ENCODE assay signal across 9 mouse cellular contexts in genomic region chr9:44087761-44088455, GRCm38 (mm10). TPM values are rescaled to one million over a fixed set of nuclear protein-coding genes. Genes with fewer than 3 reads are reported as not detected.
DNase-seq lines count a peak whose midpoint lies in the region; ATAC-seq lines count a peak whose summit lies in the region.
"Had no signal": no experiment of that assay in that cellular context is flagged by ENCODE, and none has a peak within 500 bp of the region (broad histone marks: within the 10 kb centered on the region; RNA-seq: fewer than 3 reads in every experiment).

No protein-coding gene starts in this region.

- intact Hi-C loops in left cerebral cortex, postnatal 36 days (cut with DNase I) = no loop called here

- WGBS in midbrain, embryonic 16.5 days = 15% methylated on average over 15 of the region's 15 CpGs
- WGBS in midbrain, embryonic 15.5 days = 12% methylated on average over 15 of the region's 15 CpGs
- 6% methylated on average over 15 of the region's 15 CpGs for WGBS in heart, embryonic 11.5 days (ENCODE audit: insufficient replicate concordance)

- H3K4me1 ChIP-seq in midbrain, embryonic 16.5 days (ENCODE audit: control insufficient read depth, insufficient read depth, low read length) = peaks cover 12% of the 10 kb centered on the region
- peaks cover 27% of the 10 kb centered on the region for H3K4me1 ChIP-seq in midbrain, embryonic 15.5 days
- peaks cover 55% of the 10 kb centered on the region for H3K4me1 ChIP-seq in heart, embryonic 11.5 days (ENCODE audit: control insufficient read depth, insufficient read depth, low read length)

- 0 out of 2 replicates have a peak overlapping the region, but pooled peaks have one; percentile 11 for H3K9ac ChIP-seq in midbrain, embryonic 16.5 days (ENCODE audit: low read depth, low read length)
- H3K9ac ChIP-seq in midbrain, embryonic 15.5 days = no peak overlapping the region
- H3K9ac ChIP-seq in heart, embryonic 11.5 days (ENCODE audit: low read depth, low read length) = peak overlapping the region; percentile 52; the same call in 1 of the 2 replicates

- H3K4me3 ChIP-seq in midbrain, embryonic 16.5 days (ENCODE audit: low read depth, low read length) = no peak overlapping the region
- no peak overlapping the region for H3K4me3 ChIP-seq in midbrain, embryonic 15.5 days
- H3K4me3 ChIP-seq in heart, embryonic 11.5 days (ENCODE audit: low read depth, low read length) = peak overlapping the region; percentile 13
- H3K4me3 ChIP-seq: erythroblast, embryonic 14.5 days had no signal

- no peak for ATAC-seq in midbrain, embryonic 16.5 days
- ATAC-seq in midbrain, embryonic 15.5 days (replicated peaks) = no peak
- ATAC-seq in heart, embryonic 11.5 days (replicated peaks; ENCODE audit: insufficient number of reproducible peaks, low FRiP score, low TSS enrichment) = no peak; the same call in 1 of the 2 replicates

- H3K4me2 ChIP-seq in midbrain, embryonic 16.5 days (ENCODE audit: low read length) = no peak overlapping the region
- H3K4me2 ChIP-seq in midbrain, embryonic 15.5 days = no peak overlapping the region
- H3K4me2 ChIP-seq in heart, embryonic 11.5 days = peak overlapping the region; percentile 99

- H3K9me3 ChIP-seq in midbrain, embryonic 16.5 days (replicated peaks; ENCODE audit: control insufficient read depth, low read length, poor library complexity, severe bottlenecking) = no peaks in the 10 kb centered on the region
- no peaks in the 10 kb centered on the region for H3K9me3 ChIP-seq in midbrain, embryonic 15.5 days
- H3K9me3 ChIP-seq in heart, embryonic 11.5 days (replicated peaks; ENCODE audit: control insufficient read depth, low read length) = no peaks in the 10 kb centered on the region

- no peak overlapping the region for H3K27ac ChIP-seq in midbrain, embryonic 16.5 days (ENCODE audit: low read length)
- no peak overlapping the region for H3K27ac ChIP-seq in midbrain, embryonic 15.5 days
- H3K27ac ChIP-seq in heart, embryonic 11.5 days (ENCODE audit: low read depth, low read length) = peak overlapping the region; percentile 88

- peak; percentile 60 for DNase-seq in adrenal gland, postnatal 14 days
- no peak for DNase-seq in adrenal gland, postnatal 4 days (ENCODE audit: low spot score in 2 of 2)
- peak; percentile 67 to 70 for DNase-seq in left cerebral cortex, postnatal 36 days (ENCODE audit: low spot score in 2 of 2)
- DNase-seq in ovary, postnatal 36 days (ENCODE audit: low spot score) = no peak
- no peak for DNase-seq in urinary bladder, postnatal 25 days (ENCODE audit: low spot score)

- H3K27me3 ChIP-seq in midbrain, embryonic 16.5 days (ENCODE audit: control insufficient read depth, insufficient read depth, low read depth, low read length) = peaks cover 16% of the 10 kb centered on the region
- peaks cover 39% of the 10 kb centered on the region for H3K27me3 ChIP-seq in midbrain, embryonic 15.5 days (replicated peaks)
- no peaks in the 10 kb centered on the region; the same call in 1 of the 2 replicates for H3K27me3 ChIP-seq in heart, embryonic 11.5 days (ENCODE audit: control insufficient read depth, insufficient read depth, low read length)

- no peaks in the 10 kb centered on the region for H3K36me3 ChIP-seq in midbrain, embryonic 16.5 days (ENCODE audit: control insufficient read depth, insufficient read depth, low read length)
- H3K36me3 ChIP-seq in midbrain, embryonic 15.5 days (replicated peaks) = no peaks in the 10 kb centered on the region
- H3K36me3 ChIP-seq in heart, embryonic 11.5 days (ENCODE audit: control insufficient read depth, insufficient read depth, low read length) = peaks cover 9% of the 10 kb centered on the region

RNA-seq across cellular contexts. Expression of gene Mfrp, which starts 13.6 kb away (rescaled TPM):
- total RNA-seq in adrenal gland, postnatal 14 days (2021) = not detected in 2 replicates
- total RNA-seq in adrenal gland, postnatal 4 days (2021) = under 1 TPM in 1 of 2 experiments, not detected in 1; 0.17 TPM
- polyA plus RNA-seq in midbrain, embryonic 16.5 days (2015; fragmentation: Nextera tagmentation; extraction: Ambion mirVana) = 0.15 and 0.16 TPM in 2 replicates
- 0.08 and 0.13 TPM in 2 replicates for polyA plus RNA-seq in midbrain, embryonic 15.5 days (2015; fragmentation: Nextera tagmentation; extraction: Ambion mirVana)
- 0.16 TPM in 1 of 2 replicates, not detected in the other for polyA plus RNA-seq in heart, embryonic 11.5 days (2014; fragmentation: Nextera tagmentation; extraction: Ambion mirVana)
- total RNA-seq in left cerebral cortex, postnatal 36 days (2021) = under 1 TPM in 1 of 2 experiments, not detected in 1; 0.22 TPM
- polyA plus RNA-seq: erythroblast, embryonic 14.5 days had no signal

RNA-seq across cellular contexts. Expression of gene C1qtnf5, which starts 19.1 kb away (rescaled TPM):
- total RNA-seq in adrenal gland, postnatal 14 days (2021) = 11.1 and 14.9 TPM in 2 replicates
- total RNA-seq in adrenal gland, postnatal 4 days (2021) = 10 to 100 TPM in 1 of 2 experiments, 1 to 10 TPM in 1; 9.7 to 17.4 TPM
- 4.6 and 5.5 TPM in 2 replicates for polyA plus RNA-seq in midbrain, embryonic 16.5 days (2015; fragmentation: Nextera tagmentation; extraction: Ambion mirVana)
- 2.9 and 4.1 TPM in 2 replicates for polyA plus RNA-seq in midbrain, embryonic 15.5 days (2015; fragmentation: Nextera tagmentation; extraction: Ambion mirVana)
- polyA plus RNA-seq in heart, embryonic 11.5 days (2014; fragmentation: Nextera tagmentation; extraction: Ambion mirVana) = 0.43 and 1.2 TPM in 2 replicates
- total RNA-seq in left cerebral cortex, postnatal 36 days (2021) = 10 to 100 TPM; 15.1 to 19.3 TPM

RNA-seq across cellular contexts. Expression of gene Usp2, which starts 21.1 kb away (rescaled TPM):
- total RNA-seq in adrenal gland, postnatal 14 days (2021) = 49.5 and 54.9 TPM in 2 replicates
- total RNA-seq in adrenal gland, postnatal 4 days (2021) = 10 to 100 TPM; 21.8 to 24.7 TPM
- 6.7 and 9.7 TPM in 2 replicates for polyA plus RNA-seq in midbrain, embryonic 16.5 days (2015; fragmentation: Nextera tagmentation; extraction: Ambion mirVana)
- 5.9 and 9.6 TPM in 2 replicates for polyA plus RNA-seq in midbrain, embryonic 15.5 days (2015; fragmentation: Nextera tagmentation; extraction: Ambion mirVana)
- 51.3 and 53.8 TPM in 2 replicates for polyA plus RNA-seq in heart, embryonic 11.5 days (2014; fragmentation: Nextera tagmentation; extraction: Ambion mirVana)
- total RNA-seq in left cerebral cortex, postnatal 36 days (2021) = 100 to 1,000 TPM; 110 to 113 TPM
- polyA plus RNA-seq: erythroblast, embryonic 14.5 days had no signal

RNA-seq across cellular contexts. Expression of gene Gm49380, which starts 25.4 kb away (rescaled TPM):
- 0.15 and 0.52 TPM in 2 replicates for total RNA-seq in adrenal gland, postnatal 14 days (2021)
- under 1 TPM; 0.11 to 0.51 TPM for total RNA-seq in adrenal gland, postnatal 4 days (2021)
- 0.10 and 0.15 TPM in 2 replicates for polyA plus RNA-seq in midbrain, embryonic 16.5 days (2015; fragmentation: Nextera tagmentation; extraction: Ambion mirVana)
- polyA plus RNA-seq in midbrain, embryonic 15.5 days (2015; fragmentation: Nextera tagmentation; extraction: Ambion mirVana) = 0.13 and 0.25 TPM in 2 replicates
- 0.28 TPM in 1 of 2 replicates, not detected in the other for polyA plus RNA-seq in heart, embryonic 11.5 days (2014; fragmentation: Nextera tagmentation; extraction: Ambion mirVana)
- total RNA-seq in left cerebral cortex, postnatal 36 days (2021) = 1 to 10 TPM in 1 of 2 experiments, not detected in 1; 1.0 TPM
- polyA plus RNA-seq: erythroblast, embryonic 14.5 days had no signal

RNA-seq across cellular contexts. Expression of gene Rnf26, which starts 25.4 kb away (rescaled TPM):
- total RNA-seq in adrenal gland, postnatal 14 days (2021) = 27.5 and 31.8 TPM in 2 replicates
- 10 to 100 TPM; 42.5 to 45.8 TPM for total RNA-seq in adrenal gland, postnatal 4 days (2021)
- 25.6 and 26.0 TPM in 2 replicates for polyA plus RNA-seq in midbrain, embryonic 16.5 days (2015; fragmentation: Nextera tagmentation; extraction: Ambion mirVana)
- 29.2 and 32.4 TPM in 2 replicates for polyA plus RNA-seq in midbrain, embryonic 15.5 days (2015; fragmentation: Nextera tagmentation; extraction: Ambion mirVana)
- 35.2 and 38.2 TPM in 2 replicates for polyA plus RNA-seq in heart, embryonic 11.5 days (2014; fragmentation: Nextera tagmentation; extraction: Ambion mirVana)
- total RNA-seq in left cerebral cortex, postnatal 36 days (2021) = 10 to 100 TPM; 29.2 to 35.7 TPM

Comparison
In these comparisons a context has a peak if more than half of its experiments do, and no peak if none do; other contexts are left out.
1. DNase-seq: peak in adrenal gland, postnatal 14 days (single experiment) and left cerebral cortex, postnatal 36 days (2 of 2); none in adrenal gland, postnatal 4 days (0 of 2), ovary, postnatal 36 days (single experiment) and urinary bladder, postnatal 25 days (single experiment).